Mouse (Mus musculus): ENCODE results near the gene Vmn1r180. TPM values are rescaled to one million over a fixed set of nuclear protein-coding genes. Genes with fewer than 3 reads are reported as not detected.
"Not testable (repeated sequence)": the region's sequence is repeated elsewhere in the genome, so short reads cannot be mapped to it uniquely, and the experiment has no call there.

Gene Vmn1r180
- polyA plus RNA-seq (2015; fragmentation: Nextera tagmentation; extraction: Ambion mirVana), result not detected in 2 replicates

GRCm38 (mm10) chr7:23950332-23950731, at the start of gene Vmn1r180:
TSS of gene Vmn1r180 (plus strand) at chr7:23950632.
- Histone ChIP-seq H3K4me3 (no peak within 1 kb of the TSS), H3K4me2 (no peak within 1 kb of the TSS), H3K27ac (no peak within 1 kb of the TSS), H3K36me3 (no peaks in the 10 kb centered on the region), H3K9ac (no peak within 1 kb of the TSS), H3K27me3 (no peaks in the 10 kb centered on the region), H3K4me1 (no peaks in the 10 kb centered on the region), H3K9me3 (peaks cover 5% of the 10 kb centered on the region; the same call in 1 of the 2 replicates)
- no peak for ATAC-seq (ENCODE audit: borderline replicate concordance, extremely low read depth, low FRiP score, low TSS enrichment)

DNA sequence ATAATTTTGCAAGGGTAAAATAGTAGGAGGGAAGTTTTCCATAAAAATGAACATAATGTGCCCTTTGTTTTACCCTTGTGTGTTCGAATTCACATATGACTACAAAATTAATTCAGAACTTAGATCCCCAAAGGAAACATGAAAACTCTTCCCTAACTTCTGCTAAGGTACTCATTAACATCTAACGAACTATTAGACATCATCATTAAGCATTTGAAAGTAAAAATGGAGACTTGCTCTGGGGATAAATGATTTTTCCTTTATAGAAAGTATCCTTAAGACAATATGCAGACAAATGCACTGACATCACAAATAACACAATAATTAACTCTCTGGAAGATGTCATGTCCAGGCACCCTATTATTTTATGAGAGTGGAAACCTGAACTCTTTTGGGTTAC, 23.8 kb upstream of the Vmn1r180 start, which contains the start of gene Vmn1r179:
Vmn1r179 (plus strand) TSS at position 301 of the 400 bp plus-strand sequence.
- no peak within 1 kb of the TSS for H3K4me2 ChIP-seq
- no peaks in the 10 kb centered on the region for H3K4me1 ChIP-seq
- no peaks in the 10 kb centered on the region for H3K27me3 ChIP-seq
- no peaks in the 10 kb centered on the region for H3K9me3 ChIP-seq
- 31% methylated on average over 2 of the region's 2 CpGs for WGBS
- ATAC-seq (ENCODE audit: borderline replicate concordance, extremely low read depth, low FRiP score, low TSS enrichment), result no peak
- no peaks in the 10 kb centered on the region for H3K36me3 ChIP-seq
- no peak within 1 kb of the TSS for H3K27ac ChIP-seq
- no peak within 1 kb of the TSS for H3K9ac ChIP-seq
- H3K4me3 ChIP-seq, result no peak within 1 kb of the TSS

- H3K4me3 ChIP-seq; ATAC-seq (ENCODE audit: borderline replicate concordance, extremely low read depth, low FRiP score, low TSS enrichment); H3K9me3 ChIP-seq; H3K27ac ChIP-seq; H3K9ac ChIP-seq; H3K36me3 ChIP-seq; H3K4me1 ChIP-seq; H3K4me2 ChIP-seq; H3K27me3 ChIP-seq: not testable (repeated sequence)
- WGBS, result 42% methylated on average over 3 of the region's 3 CpGs
Observed at GRCm38 (mm10) chr7:23968044-23968443, 17.6 kb downstream of the Vmn1r180 start.

- not testable (repeated sequence) for H3K9ac ChIP-seq; H3K4me2 ChIP-seq; H3K27me3 ChIP-seq; H3K4me1 ChIP-seq; ATAC-seq (ENCODE audit: borderline replicate concordance, extremely low read depth, low FRiP score, low TSS enrichment); H3K4me3 ChIP-seq; H3K36me3 ChIP-seq; H3K9me3 ChIP-seq; H3K27ac ChIP-seq
- 80% methylated on average over 9 of the region's 9 CpGs for WGBS
Observed at GRCm38 (mm10) chr7:23974315-23974714, 23.9 kb downstream of the Vmn1r180 start, which contains the start of gene Vmn1r181. TSS of gene Vmn1r181 (plus strand) at chr7:23974615.

- H3K27ac ChIP-seq, result no peak within 1 kb of the TSS
- H3K9me3 ChIP-seq, result no peaks in the 10 kb centered on the region
- no peak within 1 kb of the TSS for H3K4me2 ChIP-seq
- no peaks in the 10 kb centered on the region for H3K27me3 ChIP-seq
- no peak for ATAC-seq (ENCODE audit: borderline replicate concordance, extremely low read depth, low FRiP score, low TSS enrichment)
- no peaks in the 10 kb centered on the region for H3K36me3 ChIP-seq
- 64% methylated on average over 2 of the region's 2 CpGs for WGBS
- H3K4me3 ChIP-seq, result no peak within 1 kb of the TSS
- no peak within 1 kb of the TSS for H3K9ac ChIP-seq
- H3K4me1 ChIP-seq, result no peaks in the 10 kb centered on the region
Observed at GRCm38 (mm10) chr7:24001391-24001790, 51.0 kb downstream of the Vmn1r180 start, which contains the start of gene V1rd19. TSS of gene V1rd19 (plus strand) at chr7:24001691.

Other genes with a start within 250 kb of the Vmn1r180 start
- not detected in 2 replicates for gene Vmn1r173, start 249.9 kb upstream of the Vmn1r180 start, polyA plus RNA-seq (2015; fragmentation: Nextera tagmentation; extraction: Ambion mirVana)
- not detected in 2 replicates for gene Vmn1r174, start 198.4 kb upstream of the Vmn1r180 start, polyA plus RNA-seq (2015; fragmentation: Nextera tagmentation; extraction: Ambion mirVana)
- gene Vmn1r175, start 140.0 kb upstream of the Vmn1r180 start, polyA plus RNA-seq (2015; fragmentation: Nextera tagmentation; extraction: Ambion mirVana), result not detected in 2 replicates
- gene Vmn1r176, start 113.3 kb upstream of the Vmn1r180 start, polyA plus RNA-seq (2015; fragmentation: Nextera tagmentation; extraction: Ambion mirVana), result not detected in 2 replicates
- not detected in 2 replicates for gene Vmn1r177, start 84.2 kb upstream of the Vmn1r180 start, polyA plus RNA-seq (2015; fragmentation: Nextera tagmentation; extraction: Ambion mirVana)
- not detected in 2 replicates for gene Vmn1r178, start 58.6 kb upstream of the Vmn1r180 start, polyA plus RNA-seq (2015; fragmentation: Nextera tagmentation; extraction: Ambion mirVana)
- not detected in 2 replicates for gene Vmn1r179, start 23.7 kb upstream of the Vmn1r180 start, polyA plus RNA-seq (2015; fragmentation: Nextera tagmentation; extraction: Ambion mirVana)
- gene Vmn1r181, start 24.0 kb downstream of the Vmn1r180 start, polyA plus RNA-seq (2015; fragmentation: Nextera tagmentation; extraction: Ambion mirVana), result not detected in 2 replicates
- gene V1rd19, start 51.1 kb downstream of the Vmn1r180 start, polyA plus RNA-seq (2015; fragmentation: Nextera tagmentation; extraction: Ambion mirVana), result not detected in 2 replicates
- gene Vmn1r183, start 102.6 kb downstream of the Vmn1r180 start, polyA plus RNA-seq (2015; fragmentation: Nextera tagmentation; extraction: Ambion mirVana), result not detected in 2 replicates
- 18.3 and 19.6 TPM in 2 replicates for gene Zfp180, start 131.3 kb downstream of the Vmn1r180 start, polyA plus RNA-seq (2015; fragmentation: Nextera tagmentation; extraction: Ambion mirVana)
- 4.5 and 6.3 TPM in 2 replicates for gene Zfp112, start 161.7 kb downstream of the Vmn1r180 start, polyA plus RNA-seq (2015; fragmentation: Nextera tagmentation; extraction: Ambion mirVana)
- 16.6 and 18.5 TPM in 2 replicates for gene Zfp235, start 183.5 kb downstream of the Vmn1r180 start, polyA plus RNA-seq (2015; fragmentation: Nextera tagmentation; extraction: Ambion mirVana)
- gene Zfp114, start 224.4 kb downstream of the Vmn1r180 start, polyA plus RNA-seq (2015; fragmentation: Nextera tagmentation; extraction: Ambion mirVana), result 5.7 and 6.4 TPM in 2 replicates

All from lung, embryonic 15.5 days (tissue).